Comparison of ENCODE assay signal across 8 mouse cellular contexts in the genomic region with DNA sequence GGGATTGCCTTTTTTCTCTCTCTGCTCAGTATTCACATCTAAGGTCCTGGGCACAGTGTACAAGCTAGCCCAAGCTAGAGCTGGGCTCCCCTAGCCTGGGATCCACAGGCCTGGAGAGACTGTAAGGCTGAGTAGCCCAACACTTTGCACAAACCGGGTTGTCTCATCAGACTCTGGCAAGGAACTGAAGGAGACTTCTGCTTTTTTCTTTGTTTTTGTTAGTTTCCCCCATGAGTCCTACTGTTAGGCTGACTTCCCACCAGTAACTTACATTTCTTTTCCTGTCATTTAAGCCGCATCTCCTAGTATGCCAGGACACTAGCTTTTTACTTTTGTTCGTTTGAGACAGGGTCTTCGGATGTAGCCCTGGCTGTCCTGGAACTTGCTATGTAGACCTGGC. TPM values are rescaled to one million over a fixed set of nuclear protein-coding genes. Genes with fewer than 3 reads are reported as not detected.
A peak's percentile ranks its signal among the peaks of the same experiment; 100 is the strongest.
DNase-seq lines count a peak whose midpoint lies in the region; ATAC-seq lines count a peak whose summit lies in the region.

No protein-coding gene starts in this region.

- intact Hi-C loops in heart, postnatal 36 days (cut with DNase I) = loop anchor here (2.0 kb wide), 1 partner anchor 26 kb away; no protein-coding TSS in a partner anchor

- peaks cover 35% of the 10 kb centered on the region for H3K27me3 ChIP-seq in heart, embryonic 11.5 days (ENCODE audit: control insufficient read depth, insufficient read depth, low read length)
- peaks cover 44% of the 10 kb centered on the region for H3K27me3 ChIP-seq in hindbrain, embryonic 12.5 days
- peaks cover 58% of the 10 kb centered on the region for H3K27me3 ChIP-seq in midbrain, embryonic 10.5 days (ENCODE audit: low read depth, poor library complexity, severe bottlenecking)

- 66% methylated on average over 4 of the region's 4 CpGs for WGBS in heart, embryonic 11.5 days (ENCODE audit: insufficient replicate concordance)
- 69% methylated on average over 4 of the region's 4 CpGs for WGBS in hindbrain, embryonic 12.5 days
- WGBS in midbrain, embryonic 10.5 days = 75% methylated on average over 4 of the region's 4 CpGs

- H3K4me1 ChIP-seq in heart, embryonic 11.5 days (ENCODE audit: control insufficient read depth, insufficient read depth, low read length) = peaks cover 8% of the 10 kb centered on the region; the same call in 1 of the 2 replicates
- peaks cover 14% of the 10 kb centered on the region for H3K4me1 ChIP-seq in hindbrain, embryonic 12.5 days
- peaks cover 18% of the 10 kb centered on the region for H3K4me1 ChIP-seq in midbrain, embryonic 10.5 days

- no peak overlapping the region for H3K27ac ChIP-seq in heart, embryonic 11.5 days (ENCODE audit: low read depth, low read length)
- H3K27ac ChIP-seq in hindbrain, embryonic 12.5 days = no peak overlapping the region
- H3K27ac ChIP-seq in midbrain, embryonic 10.5 days (replicated peaks) = no peak overlapping the region

- H3K9ac ChIP-seq in heart, embryonic 11.5 days (ENCODE audit: low read depth, low read length) = peak overlapping the region; percentile 78
- no peak overlapping the region for H3K9ac ChIP-seq in hindbrain, embryonic 12.5 days

- no peak for DNase-seq in heart, postnatal 36 days
- peak; percentile 74 for DNase-seq in MEL-GATA-1-ER (ENCODE audit: extremely low read depth, low read depth)
- no peak for DNase-seq in midbrain, embryonic 10.5 days (ENCODE audit: low spot score)
- DNase-seq in B cell, adult 2 months = no peak
- DNase-seq in right cerebral cortex, postnatal 25 days = no peak
- DNase-seq in gastrocnemius, adult 18-20 months (ENCODE audit: low spot score) = no peak

- no peak for ATAC-seq in heart, embryonic 11.5 days (replicated peaks; ENCODE audit: insufficient number of reproducible peaks, low FRiP score, low TSS enrichment)
- no peak for ATAC-seq in hindbrain, embryonic 12.5 days (ENCODE audit: low FRiP score)

- H3K9me3 ChIP-seq in heart, embryonic 11.5 days (replicated peaks; ENCODE audit: control insufficient read depth, low read length) = no peaks in the 10 kb centered on the region
- H3K9me3 ChIP-seq in hindbrain, embryonic 12.5 days (replicated peaks) = no peaks in the 10 kb centered on the region
- H3K9me3 ChIP-seq in midbrain, embryonic 10.5 days (replicated peaks) = no peaks in the 10 kb centered on the region

- peak overlapping the region; percentile 96 for H3K4me2 ChIP-seq in heart, embryonic 11.5 days
- peak overlapping the region; percentile 98 for H3K4me2 ChIP-seq in hindbrain, embryonic 12.5 days (replicated peaks)

- peak overlapping the region; percentile 65 for H3K4me3 ChIP-seq in heart, embryonic 11.5 days (ENCODE audit: low read depth, low read length)
- H3K4me3 ChIP-seq in hindbrain, embryonic 12.5 days = 0 out of 2 replicates have a peak overlapping the region, but pooled peaks have one; percentile 53
- peak overlapping the region; percentile 69 for H3K4me3 ChIP-seq in midbrain, embryonic 10.5 days

- no peaks in the 10 kb centered on the region for H3K36me3 ChIP-seq in heart, embryonic 11.5 days (ENCODE audit: control insufficient read depth, insufficient read depth, low read length)
- no peaks in the 10 kb centered on the region for H3K36me3 ChIP-seq in hindbrain, embryonic 12.5 days
- no peaks in the 10 kb centered on the region for H3K36me3 ChIP-seq in midbrain, embryonic 10.5 days

RNA-seq across cellular contexts. Expression of a gene that starts 1.1 kb away (rescaled TPM):
- polyA plus RNA-seq in heart, embryonic 11.5 days (2014; fragmentation: Nextera tagmentation; extraction: Ambion mirVana) = 4.0 and 5.4 TPM in 2 replicates
- 1 to 10 TPM; 4.2 to 4.6 TPM for total RNA-seq in heart, postnatal 36 days (2021)
- polyA plus RNA-seq in hindbrain, embryonic 12.5 days (2016; fragmentation: Nextera tagmentation; extraction: Ambion mirVana) = 1.3 and 1.4 TPM in 2 replicates
- 1.2 and 1.3 TPM in 2 replicates for polyA plus RNA-seq in midbrain, embryonic 10.5 days (2016; fragmentation: Nextera tagmentation; extraction: Ambion mirVana)
- total RNA-seq in gastrocnemius, adult 18-20 months (2021) = 1 to 10 TPM; 2.9 to 3.1 TPM

RNA-seq across cellular contexts. Expression of a gene that starts 39.8 kb away (rescaled TPM):
- polyA plus RNA-seq in heart, embryonic 11.5 days (2014; fragmentation: Nextera tagmentation; extraction: Ambion mirVana) = 8.6 and 12.0 TPM in 2 replicates
- 10 to 100 TPM; 29.4 to 37.1 TPM for total RNA-seq in heart, postnatal 36 days (2021)
- polyA plus RNA-seq in hindbrain, embryonic 12.5 days (2016; fragmentation: Nextera tagmentation; extraction: Ambion mirVana) = 48.6 and 53.6 TPM in 2 replicates
- polyA plus RNA-seq in midbrain, embryonic 10.5 days (2016; fragmentation: Nextera tagmentation; extraction: Ambion mirVana) = 52.4 and 57.4 TPM in 2 replicates
- 1 to 10 TPM; 5.1 to 5.6 TPM for total RNA-seq in gastrocnemius, adult 18-20 months (2021)

RNA-seq across cellular contexts. Expression of a gene that starts 48.9 kb away (rescaled TPM):
- polyA plus RNA-seq in heart, embryonic 11.5 days (2014; fragmentation: Nextera tagmentation; extraction: Ambion mirVana) = 1.9 and 2.0 TPM in 2 replicates
- 1 to 10 TPM; 1.9 to 2.6 TPM for total RNA-seq in heart, postnatal 36 days (2021)
- 2.1 and 3.6 TPM in 2 replicates for polyA plus RNA-seq in hindbrain, embryonic 12.5 days (2016; fragmentation: Nextera tagmentation; extraction: Ambion mirVana)
- polyA plus RNA-seq in midbrain, embryonic 10.5 days (2016; fragmentation: Nextera tagmentation; extraction: Ambion mirVana) = 2.4 and 2.9 TPM in 2 replicates
- total RNA-seq in gastrocnemius, adult 18-20 months (2021) = under 1 TPM; 0.78 to 0.95 TPM
